Mouse (Mus musculus) myocyte (in vitro differentiated cells): ENCODE measurements at regions not wholly inside any gene's neighbourhood (a gene's known extent, or its start where the extent isn't known, plus 50 kb on each side); places are given as distances from the start of the nearest gene placed in this dataset.

Source experiments
- H3K27me3 ChIP-seq: one replicate; pipeline ENCODE4 v1.6.1; 2011; ENCODE audit not compliant: control insufficient read depth, insufficient read depth, insufficient read length
- H3K36me3 ChIP-seq: one replicate; pipeline ENCODE4 v1.6.1; 2011; ENCODE audit not compliant: control insufficient read depth, insufficient read depth
- H3K4me2 ChIP-seq: one replicate; pipeline ENCODE4 v1.6.1; 2011; ENCODE audit warnings: low read depth, control low read depth
- H3K4me3 ChIP-seq: one replicate; pipeline ENCODE4 v1.5.1; 2011; ENCODE audit warnings: mild to moderate bottlenecking, control low read depth, moderate library complexity
- H3K79me2 ChIP-seq: one replicate; pipeline ENCODE4 v1.6.1; 2011; ENCODE audit not compliant: control insufficient read depth, insufficient read depth
- H3ac ChIP-seq: one replicate; pipeline ENCODE4 v1.6.1; 2011; ENCODE audit not compliant: control insufficient read depth, insufficient read length
- CEBPB ChIP-seq: IDR thresholded peaks from 2 replicates; pipeline ENCODE4 v1.6.1; 2011; ENCODE audit warnings: mild to moderate bottlenecking, moderate library complexity; ENCODE audit not compliant: poor library complexity, insufficient read depth, severe bottlenecking
- E2F4 ChIP-seq: IDR thresholded peaks from one replicate; pipeline ENCODE4 v1.6.1; 2011; ENCODE audit warnings: mild to moderate bottlenecking, control low read depth, moderate library complexity; ENCODE audit not compliant: insufficient read depth
- MYOG ChIP-seq, 3 experiments: IDR thresholded peaks; one replicate each; pipeline ENCODE4 v1.6.1; 2011; ENCODE audit warnings: control low read depth in 2 of 3, low read depth in 2 of 3, mild to moderate bottlenecking in 2 of 3; ENCODE audit not compliant: insufficient read length in 2 of 3, control insufficient read depth in 1 of 3, insufficient read depth in 1 of 3
- POLR2AphosphoS2 ChIP-seq: IDR thresholded peaks from one replicate; pipeline ENCODE4 v1.6.1; 2011; ENCODE audit warnings: low read depth, control low read depth; ENCODE audit not compliant: insufficient read length
- REST ChIP-seq: IDR thresholded peaks from one replicate; pipeline ENCODE4 v1.6.1; 2011; ENCODE audit warnings: mild to moderate bottlenecking, control low read depth, moderate library complexity; ENCODE audit not compliant: insufficient read depth, insufficient read length
- SRF ChIP-seq: IDR thresholded peaks from one replicate; pipeline ENCODE4 v1.6.1; 2011; ENCODE audit warnings: low read depth; ENCODE audit not compliant: control insufficient read depth, insufficient read length
- TCF3 ChIP-seq: IDR thresholded peaks from one replicate; pipeline ENCODE4 v1.6.1; 2011; ENCODE audit warnings: low read depth, control low read depth; ENCODE audit not compliant: insufficient read length
- USF1 ChIP-seq: IDR thresholded peaks from one replicate; pipeline ENCODE4 v1.6.1; 2011; ENCODE audit warnings: low read depth, mild to moderate bottlenecking, control low read depth, moderate library complexity

GRCm38 (mm10) chr6:12809601-12810000 is 60.4 kb upstream of the Thsd7a start:
- Histone ChIP-seq H3K79me2 (no peaks in the 10 kb centered on the region), H3K4me2 (no peak overlapping the region), H3ac (no peak overlapping the region), H3K36me3 (no peaks in the 10 kb centered on the region), H3K27me3 (no peaks in the 10 kb centered on the region), H3K4me3 (no peak overlapping the region)
- TF ChIP-seq E2F4 (no peak), REST (no peak), USF1 (no peak), SRF (no peak), MYOG (IDR thresholded peaks at IDR 0.05; ENCODE audit: control insufficient read depth in 1 of 3, insufficient read depth in 1 of 3, insufficient read length in 2 of 3, low read depth in 2 of 3) (no peak), CEBPB (no peak), TCF3 (no peak), POLR2AphosphoS2 (no peak)
